Mouse (Mus musculus) cortical plate, adult 2 months (tissue): ENCODE measurements at regions not wholly inside any gene's neighbourhood (a gene's known extent, or its start where the extent isn't known, plus 50 kb on each side); places are given as distances from the start of the nearest gene placed in this dataset.
"Not testable (repeated sequence)": the region's sequence is repeated elsewhere in the genome, so short reads cannot be mapped to it uniquely, and the experiment has no call there.

Experiments used
- H3K27ac ChIP-seq: fragments of 200-500 bp; 2 replicates; pipeline ENCODE4 v1.5.1; 2012; ENCODE audit warnings: low read length, control low read depth, inconsistent platforms; ENCODE audit not compliant: insufficient read depth
- H3K4me1 ChIP-seq: fragments of 200-500 bp; 2 replicates; pipeline ENCODE4 v1.6.1; 2011; ENCODE audit warnings: low read length; ENCODE audit not compliant: control insufficient read depth, insufficient read depth
- H3K4me3 ChIP-seq: fragments of 200-500 bp; 2 replicates; pipeline ENCODE4 v1.5.1; 2011; ENCODE audit warnings: mild to moderate bottlenecking, low read length, control low read depth; ENCODE audit not compliant: insufficient read depth
- CTCF ChIP-seq: fragments of 200-500 bp; IDR thresholded peaks from 2 replicates; pipeline ENCODE4 v1.5.1; 2011; ENCODE audit warnings: mild to moderate bottlenecking, control low read depth, low read length; ENCODE audit not compliant: insufficient read depth; ENCODE audit errors: extremely low read depth
- POLR2A ChIP-seq: fragments of 200-500 bp; IDR thresholded peaks from 2 replicates; pipeline ENCODE4 v1.6.1; 2011; ENCODE audit warnings: mild to moderate bottlenecking, low read length, control low read depth; ENCODE audit not compliant: insufficient read depth; ENCODE audit errors: extremely low read depth

DNA sequence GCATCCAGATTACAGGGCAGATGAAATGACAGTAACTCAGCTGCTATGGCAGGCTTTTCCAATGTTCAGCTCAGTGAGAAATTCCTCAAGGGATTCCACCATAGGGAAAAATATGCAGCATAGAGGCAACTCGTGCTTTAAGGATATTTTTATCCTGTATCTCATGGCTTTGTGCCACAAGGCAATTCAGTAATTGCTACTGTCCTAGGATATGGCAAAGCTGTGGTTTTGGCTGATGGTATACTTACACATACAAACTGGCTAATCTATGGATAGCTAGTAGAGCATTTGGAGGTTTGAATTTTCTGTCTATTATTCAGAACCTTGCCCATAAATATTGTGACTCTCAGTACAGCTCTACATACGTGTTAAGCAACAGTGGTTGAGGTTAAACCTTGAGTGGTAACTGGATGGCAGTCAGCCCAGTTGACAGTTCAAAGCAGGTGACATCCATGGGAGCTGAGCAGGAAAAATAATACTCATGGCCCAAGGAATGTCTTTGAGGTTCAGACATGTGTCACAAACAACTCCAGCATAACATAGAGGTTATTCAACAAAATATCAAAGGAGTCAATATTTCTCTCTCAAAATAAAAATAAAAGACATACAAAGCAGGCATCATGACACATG, 548.6 kb upstream of the Chrm3 start:
- Histone ChIP-seq H3K4me1 (no peaks in the 10 kb centered on the region), H3K27ac (no peak overlapping the region), H3K4me3 (no peak overlapping the region)
- no peak for TF ChIP-seq CTCF
- TF ChIP-seq POLR2A = no peak

DNA sequence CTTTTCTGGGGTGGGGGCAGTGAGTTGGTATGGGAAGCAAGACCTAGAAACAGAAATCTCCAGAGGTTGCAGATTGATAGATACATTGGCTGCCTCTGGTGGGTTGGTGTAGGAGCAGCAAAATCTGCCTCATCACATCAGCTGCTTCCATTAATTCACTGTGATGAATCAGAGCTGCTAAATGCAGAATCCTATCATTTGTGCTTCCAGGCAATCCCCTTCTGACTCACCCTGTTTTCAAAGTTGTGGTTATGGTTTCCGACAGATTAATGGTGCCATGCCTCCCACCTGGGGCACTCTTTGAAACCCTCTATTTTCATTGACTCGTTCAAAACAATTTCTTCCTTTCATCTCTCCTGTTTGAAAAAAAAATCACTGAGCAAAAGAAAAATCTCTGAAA, 507.2 kb upstream of the Chrm3 start:
- TF ChIP-seq CTCF = no peak
- no peak for TF ChIP-seq POLR2A
- no peak overlapping the region for H3K27ac ChIP-seq
- no peak overlapping the region for H3K4me3 ChIP-seq
- no peaks in the 10 kb centered on the region for H3K4me1 ChIP-seq

DNA sequence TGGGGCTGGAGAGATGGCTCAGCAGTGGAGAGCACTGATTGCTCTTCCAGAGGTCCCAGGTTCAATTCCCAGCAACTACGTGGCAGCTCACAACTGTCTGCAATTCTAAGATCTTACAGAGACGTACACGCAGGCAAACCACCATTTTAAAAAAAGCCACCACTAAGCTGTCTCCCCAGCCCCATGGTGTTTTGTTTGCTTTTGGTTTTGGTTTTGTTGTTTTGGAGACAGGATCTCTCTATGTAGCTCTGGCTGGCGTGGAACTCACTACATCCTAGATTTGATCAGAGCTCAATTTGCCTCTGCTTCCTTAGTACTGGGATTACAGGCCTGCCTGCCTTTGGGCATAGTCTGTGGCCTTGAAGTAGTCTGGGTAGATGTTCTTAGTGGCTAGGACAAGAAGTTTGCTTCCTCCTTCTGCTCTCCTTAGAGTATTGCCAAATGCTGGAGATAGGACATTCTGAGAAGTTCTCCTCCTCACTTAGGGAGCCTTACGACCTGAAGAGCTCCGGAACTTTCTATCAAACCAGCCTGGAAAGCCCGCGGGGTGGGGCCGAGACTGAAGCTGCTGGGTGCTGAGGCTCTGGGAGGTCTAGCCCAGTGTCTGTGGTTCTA, 495.4 kb upstream of the Chrm3 start:
- H3K4me1 ChIP-seq, H3K27ac ChIP-seq, H3K4me3 ChIP-seq: not testable (repeated sequence)

DNA sequence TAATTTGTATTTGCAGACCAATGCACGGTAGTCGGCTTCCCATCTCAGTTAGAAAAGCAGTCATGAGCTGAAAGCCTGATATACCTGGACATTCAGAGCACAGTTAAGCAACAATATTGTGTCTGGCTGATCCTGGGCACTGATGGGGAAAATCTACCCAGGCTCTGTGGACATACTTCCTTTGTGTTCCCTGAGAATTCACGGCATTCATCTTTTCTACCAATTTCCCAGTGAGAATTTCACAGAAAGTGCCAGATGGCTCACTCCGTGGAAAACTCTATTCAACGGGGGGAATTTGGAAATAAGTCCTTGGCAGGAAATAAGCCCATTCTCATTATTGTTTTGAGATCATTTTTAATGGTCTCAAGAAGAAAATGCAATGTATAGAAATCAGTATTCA, 484.6 kb upstream of the Chrm3 start:
- TF ChIP-seq POLR2A (no peak), CTCF (no peak)
- Histone ChIP-seq H3K4me1 (no peaks in the 10 kb centered on the region), H3K27ac (no peak overlapping the region), H3K4me3 (no peak overlapping the region)

DNA sequence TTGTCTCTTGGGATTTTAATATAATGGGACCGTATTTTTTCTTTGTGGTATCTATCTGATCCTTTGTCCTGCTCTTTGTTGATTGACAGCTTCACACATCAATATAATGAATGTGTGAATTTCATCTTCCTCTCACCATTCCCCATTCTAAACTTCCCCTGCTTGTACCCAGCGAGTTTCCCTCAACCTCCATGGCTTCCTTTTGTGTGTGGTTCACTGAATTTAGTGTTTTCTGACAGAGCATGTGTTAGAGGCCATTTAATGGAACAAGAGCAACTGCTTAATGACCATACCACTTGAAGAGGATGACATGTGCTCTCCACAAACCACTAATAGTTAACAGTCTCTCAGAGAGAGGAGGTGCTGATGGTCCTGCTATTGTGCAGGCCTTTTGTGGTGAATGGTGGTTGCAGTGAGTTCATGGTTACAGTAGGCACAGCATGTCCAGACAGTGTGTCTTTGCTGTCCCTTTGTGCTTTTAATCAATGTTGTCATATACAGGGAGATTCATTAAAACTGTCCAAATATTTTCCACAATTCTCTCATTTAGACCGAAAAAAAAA, 438.8 kb upstream of the Chrm3 start:
- TF ChIP-seq CTCF (no peak), POLR2A (no peak)
- no peak overlapping the region for H3K4me3 ChIP-seq
- H3K27ac ChIP-seq = no peak overlapping the region
- no peaks in the 10 kb centered on the region for H3K4me1 ChIP-seq
